Comparison of ENCODE assay signal across 8 mouse cellular contexts in the genomic region with DNA sequence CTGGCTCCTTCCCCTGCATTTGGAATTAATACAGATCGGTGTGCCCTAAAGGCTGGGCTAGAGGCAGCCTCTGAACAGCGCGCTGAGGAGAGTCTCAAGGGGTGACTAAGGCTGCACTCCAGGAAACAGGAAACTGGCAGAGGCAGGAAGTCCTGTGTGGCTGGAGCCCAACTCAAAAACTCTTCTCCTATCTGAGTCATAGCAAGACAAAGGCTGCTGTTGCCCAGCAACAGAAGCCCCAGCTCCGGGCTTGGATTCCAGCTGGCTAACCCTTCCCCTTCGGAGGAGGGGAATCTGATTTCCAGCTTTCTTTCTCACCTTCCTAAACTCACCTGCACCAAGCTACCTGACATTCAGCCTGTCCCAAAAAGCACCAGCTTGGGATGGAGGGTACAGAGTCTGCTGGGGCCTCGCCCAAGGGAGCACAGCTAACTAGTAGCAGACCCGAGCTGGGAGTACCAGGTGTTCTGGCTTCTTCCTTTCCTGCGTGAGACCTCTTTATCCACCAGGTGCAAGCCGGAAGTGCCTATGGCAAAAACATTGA. TPM values are rescaled to one million over a fixed set of nuclear protein-coding genes. Genes with fewer than 3 reads are reported as not detected.
A peak's percentile ranks its signal among the peaks of the same experiment; 100 is the strongest.
DNase-seq lines count a peak whose midpoint lies in the region; ATAC-seq and TF ChIP-seq lines count a peak whose summit lies in the region.

No protein-coding gene starts in this region.

- peak overlapping the region; percentile 32; the same call in 1 of the 2 replicates for H3K9ac ChIP-seq in hindbrain, embryonic 16.5 days (ENCODE audit: low read depth, low read length)
- H3K9ac ChIP-seq in stomach, embryonic 15.5 days: no peak overlapping the region

- no peak overlapping the region for H3K4me3 ChIP-seq in hindbrain, embryonic 16.5 days (ENCODE audit: low read length)
- H3K4me3 ChIP-seq in stomach, embryonic 15.5 days (replicated peaks): no peak overlapping the region; the same call in 1 of the 2 replicates

- no peak for TF ChIP-seq CTCF in brain, embryonic 14.5 days (IDR thresholded peaks at IDR 0.05; ENCODE audit: borderline replicate concordance, extremely low read depth, insufficient read depth, insufficient read length)

- no peaks in the 10 kb centered on the region for H3K27me3 ChIP-seq in hindbrain, embryonic 16.5 days (replicated peaks; ENCODE audit: control insufficient read depth, insufficient read depth, low read length)
- no peaks in the 10 kb centered on the region for H3K27me3 ChIP-seq in stomach, embryonic 15.5 days (replicated peaks)

- peak overlapping the region; percentile 47 for H3K4me2 ChIP-seq in hindbrain, embryonic 16.5 days (ENCODE audit: low read length)
- peak overlapping the region; percentile 45 for H3K4me2 ChIP-seq in stomach, embryonic 15.5 days

- intact Hi-C loops in gastrocnemius, postnatal 14 days (cut with DNase I; ENCODE audit: low total_unique reads): no loop called here
- intact Hi-C loops in left cerebral cortex, postnatal 14 days (cut with DNase I): no loop called here

- TF ChIP-seq POLR2A in brain, embryonic 14.5 days (IDR thresholded peaks at IDR 0.05; ENCODE audit: borderline replicate concordance, extremely low read depth, insufficient read depth, insufficient read length, poor library complexity, severe bottlenecking): no peak

- ATAC-seq in hindbrain, embryonic 16.5 days: peak; percentile 91
- peak; percentile 80 for ATAC-seq in megakaryocyte, adult 5-6 weeks (ENCODE audit: poor library complexity, severe bottlenecking)
- ATAC-seq in stomach, embryonic 15.5 days (ENCODE audit: insufficient read depth, low FRiP score, low read depth): peak; percentile 83

- H3K4me1 ChIP-seq in hindbrain, embryonic 16.5 days (ENCODE audit: control insufficient read depth, insufficient read depth, low read depth, low read length): peaks cover 15% of the 10 kb centered on the region
- H3K4me1 ChIP-seq in stomach, embryonic 15.5 days: peaks cover 11% of the 10 kb centered on the region

- H3K27ac ChIP-seq in hindbrain, embryonic 16.5 days (ENCODE audit: low read depth, low read length): peak overlapping the region; percentile 59
- H3K27ac ChIP-seq in stomach, embryonic 15.5 days: peak overlapping the region; percentile 71

- 27% methylated on average over 9 of the region's 9 CpGs for WGBS in hindbrain, embryonic 16.5 days
- 23% methylated on average over 9 of the region's 9 CpGs for WGBS in stomach, embryonic 15.5 days

- peak; percentile 40 for DNase-seq in ES-CJ7 (ENCODE audit: low read depth, low spot score)
- peak; percentile 86 for DNase-seq in brain, embryonic 14.5 days (ENCODE audit: low read depth)
- peak; percentile 76 for DNase-seq in gastrocnemius, postnatal 14 days
- peak; percentile 56 to 75 for DNase-seq in left cerebral cortex, postnatal 14 days (ENCODE audit: low spot score in 2 of 2)
- no peak for DNase-seq in spleen, adult 12 weeks (ENCODE audit: low spot score)

- H3K36me3 ChIP-seq in hindbrain, embryonic 16.5 days (ENCODE audit: control insufficient read depth, insufficient read depth, low read length): no peaks in the 10 kb centered on the region
- no peaks in the 10 kb centered on the region for H3K36me3 ChIP-seq in stomach, embryonic 15.5 days

- no peaks in the 10 kb centered on the region for H3K9me3 ChIP-seq in hindbrain, embryonic 16.5 days (ENCODE audit: control insufficient read depth, low read length)
- no peaks in the 10 kb centered on the region for H3K9me3 ChIP-seq in stomach, embryonic 15.5 days

RNA-seq across cellular contexts. Expression of gene Aipl1, which starts 41.3 kb away (rescaled TPM):
- 0.30 and 0.38 TPM in 2 replicates for polyA plus RNA-seq in brain, embryonic 14.5 days (2012; rRNA removed)
- total RNA-seq in gastrocnemius, postnatal 14 days (2021): under 1 TPM in 1 of 2 experiments, not detected in 1; 0.13 TPM
- 0.27 and 0.41 TPM in 2 replicates for polyA plus RNA-seq in hindbrain, embryonic 16.5 days (2015; fragmentation: Nextera tagmentation; extraction: Ambion mirVana)
- not detected for total RNA-seq in left cerebral cortex, postnatal 14 days (2021)
- 0.29 and 0.93 TPM in 2 replicates for total RNA-seq in megakaryocyte, adult 5-6 weeks (2015)
- 0.37 and 0.77 TPM in 2 replicates for total RNA-seq in megakaryocyte, adult 5-6 weeks (2017)
- 0.27 and 0.34 TPM in 2 replicates for polyA plus RNA-seq in stomach, embryonic 15.5 days (2015; fragmentation: Nextera tagmentation; extraction: Ambion mirVana)

RNA-seq across cellular contexts. Expression of gene Pimreg, which starts 45.8 kb away (rescaled TPM):
- polyA plus RNA-seq in brain, embryonic 14.5 days (2012; rRNA removed): 29.9 and 53.4 TPM in 2 replicates
- 1 to 10 TPM; 3.9 to 5.6 TPM for total RNA-seq in gastrocnemius, postnatal 14 days (2021)
- polyA plus RNA-seq in hindbrain, embryonic 16.5 days (2015; fragmentation: Nextera tagmentation; extraction: Ambion mirVana): 33.5 and 38.5 TPM in 2 replicates
- 1 to 10 TPM; 1.1 to 2.5 TPM for total RNA-seq in left cerebral cortex, postnatal 14 days (2021)
- total RNA-seq in megakaryocyte, adult 5-6 weeks (2015): 34.0 and 34.1 TPM in 2 replicates
- 16.3 and 17.2 TPM in 2 replicates for total RNA-seq in megakaryocyte, adult 5-6 weeks (2017)
- 77.8 and 87.4 TPM in 2 replicates for polyA plus RNA-seq in stomach, embryonic 15.5 days (2015; fragmentation: Nextera tagmentation; extraction: Ambion mirVana)
